Mouse (Mus musculus): ENCODE measurements at regions not wholly inside any gene's neighbourhood (a gene's known extent, or its start where the extent isn't known, plus 50 kb on each side); places are given as distances from the start of the nearest gene placed in this dataset.
A peak's percentile ranks its signal among the peaks of the same experiment; 100 is the strongest.

GRCm38 (mm10) chr4:150749066-150749465 is 97.1 kb upstream of the Slc45a1 start:
- H3K4me3 ChIP-seq (ENCODE audit: low read depth, low read length): no peak overlapping the region
- TF ChIP-seq POLR2A (IDR thresholded peaks at IDR 0.05; ENCODE audit: low read depth, low read length): no peak
- TF ChIP-seq CTCF (IDR thresholded peaks at IDR 0.05; ENCODE audit: extremely low read depth, insufficient read length, insufficient replicate concordance, low read depth, low read length): no peak
- H3K27me3 ChIP-seq (ENCODE audit: control insufficient read depth, insufficient read depth, low read length): no peaks in the 10 kb centered on the region
- H3K27ac ChIP-seq (ENCODE audit: insufficient read depth, low read depth, low read length): no peak overlapping the region
- WGBS: 88% methylated on average over 8 of the region's 8 CpGs
- H3K36me3 ChIP-seq (ENCODE audit: control insufficient read depth, insufficient read depth, low read length): no peaks in the 10 kb centered on the region
- peaks cover 22% of the 10 kb centered on the region for H3K4me1 ChIP-seq (ENCODE audit: control insufficient read depth, insufficient read depth, insufficient read length, low read length)

- Histone ChIP-seq H3K27me3 (ENCODE audit: control insufficient read depth, insufficient read depth, low read length) (no peaks in the 10 kb centered on the region), H3K27ac (ENCODE audit: insufficient read depth, low read depth, low read length) (peak overlapping the region; percentile 22), H3K4me1 (ENCODE audit: control insufficient read depth, insufficient read depth, insufficient read length, low read length) (peaks cover 22% of the 10 kb centered on the region), H3K4me3 (ENCODE audit: low read depth, low read length) (no peak overlapping the region), H3K36me3 (ENCODE audit: control insufficient read depth, insufficient read depth, low read length) (no peaks in the 10 kb centered on the region)
- TF ChIP-seq CTCF (IDR thresholded peaks at IDR 0.05; ENCODE audit: extremely low read depth, insufficient read length, insufficient replicate concordance, low read depth, low read length) (no peak), POLR2A (IDR thresholded peaks at IDR 0.05; ENCODE audit: low read depth, low read length) (no peak)
- WGBS: 39% methylated on average over 13 of the region's 13 CpGs
Observed at GRCm38 (mm10) chr4:150748099-150749000, 96.4 kb upstream of the Slc45a1 start.

GRCm38 (mm10) chr4:150746430-150746923 is 94.5 kb upstream of the Slc45a1 start:
- no peak for TF ChIP-seq POLR2A (IDR thresholded peaks at IDR 0.05; ENCODE audit: low read depth, low read length)
- TF ChIP-seq CTCF (IDR thresholded peaks at IDR 0.05; ENCODE audit: extremely low read depth, insufficient read length, insufficient replicate concordance, low read depth, low read length): no peak
- H3K27me3 ChIP-seq (ENCODE audit: control insufficient read depth, insufficient read depth, low read length): no peaks in the 10 kb centered on the region
- peak overlapping the region; percentile 63 for H3K27ac ChIP-seq (ENCODE audit: insufficient read depth, low read depth, low read length)
- no peak overlapping the region for H3K4me3 ChIP-seq (ENCODE audit: low read depth, low read length)
- H3K4me1 ChIP-seq (ENCODE audit: control insufficient read depth, insufficient read depth, insufficient read length, low read length): peaks cover 22% of the 10 kb centered on the region
- H3K36me3 ChIP-seq (ENCODE audit: control insufficient read depth, insufficient read depth, low read length): no peaks in the 10 kb centered on the region
- 26% methylated on average over 13 of the region's 13 CpGs for WGBS

GRCm38 (mm10) chr4:150745529-150746429 is 93.8 kb upstream of the Slc45a1 start:
- no peaks in the 10 kb centered on the region for H3K27me3 ChIP-seq (ENCODE audit: control insufficient read depth, insufficient read depth, low read length)
- 37% methylated on average over 7 of the region's 7 CpGs for whole genome bisulfite sequencing
- H3K4me3 ChIP-seq (ENCODE audit: low read depth, low read length): no peak overlapping the region
- peak overlapping the region; percentile 63 for H3K27ac ChIP-seq (ENCODE audit: insufficient read depth, low read depth, low read length)
- H3K4me1 ChIP-seq (ENCODE audit: control insufficient read depth, insufficient read depth, insufficient read length, low read length): peaks cover 22% of the 10 kb centered on the region
- TF ChIP-seq CTCF (IDR thresholded peaks at IDR 0.05; ENCODE audit: extremely low read depth, insufficient read length, insufficient replicate concordance, low read depth, low read length) (no peak), POLR2A (IDR thresholded peaks at IDR 0.05; ENCODE audit: low read depth, low read length) (no peak)
- no peaks in the 10 kb centered on the region for H3K36me3 ChIP-seq (ENCODE audit: control insufficient read depth, insufficient read depth, low read length)

GRCm38 (mm10) chr4:150743508-150743907 is 91.5 kb upstream of the Slc45a1 start:
- Histone ChIP-seq H3K4me3 (ENCODE audit: low read depth, low read length) (no peak overlapping the region), H3K27me3 (ENCODE audit: control insufficient read depth, insufficient read depth, low read length) (no peaks in the 10 kb centered on the region), H3K4me1 (ENCODE audit: control insufficient read depth, insufficient read depth, insufficient read length, low read length) (peaks cover 18% of the 10 kb centered on the region), H3K36me3 (ENCODE audit: control insufficient read depth, insufficient read depth, low read length) (no peaks in the 10 kb centered on the region), H3K27ac (ENCODE audit: insufficient read depth, low read depth, low read length) (no peak overlapping the region)
- TF ChIP-seq CTCF (IDR thresholded peaks at IDR 0.05; ENCODE audit: extremely low read depth, insufficient read length, insufficient replicate concordance, low read depth, low read length): no peak
- TF ChIP-seq POLR2A (IDR thresholded peaks at IDR 0.05; ENCODE audit: low read depth, low read length): no peak
- 74% methylated on average over 8 of the region's 8 CpGs for WGBS

GRCm38 (mm10) chr4:150743103-150743502 is 91.1 kb upstream of the Slc45a1 start:
- Histone ChIP-seq H3K27ac (ENCODE audit: insufficient read depth, low read depth, low read length) (no peak overlapping the region), H3K36me3 (ENCODE audit: control insufficient read depth, insufficient read depth, low read length) (no peaks in the 10 kb centered on the region), H3K4me1 (ENCODE audit: control insufficient read depth, insufficient read depth, insufficient read length, low read length) (peaks cover 15% of the 10 kb centered on the region), H3K4me3 (ENCODE audit: low read depth, low read length) (no peak overlapping the region), H3K27me3 (ENCODE audit: control insufficient read depth, insufficient read depth, low read length) (no peaks in the 10 kb centered on the region)
- TF ChIP-seq POLR2A (IDR thresholded peaks at IDR 0.05; ENCODE audit: low read depth, low read length) (no peak), CTCF (IDR thresholded peaks at IDR 0.05; ENCODE audit: extremely low read depth, insufficient read length, insufficient replicate concordance, low read depth, low read length) (no peak)
- 45% methylated on average over 6 of the region's 6 CpGs for WGBS
